Mouse (Mus musculus) thymus, adult 2 months (tissue): ENCODE data around the gene Proser3. TPM values are rescaled to one million over a fixed set of nuclear protein-coding genes. Genes with fewer than 3 reads are reported as not detected.

Source experiments
- DNase-seq: peaks from one replicate; pipeline ENCODE4 v3.0.0; 2021
- H3K27ac ChIP-seq: fragments of 200-500 bp; 2 replicates; pipeline ENCODE4 v1.5.1; 2012; ENCODE audit warnings: low read length, control low read depth; ENCODE audit not compliant: control insufficient read depth, insufficient read depth
- H3K27me3 ChIP-seq: fragments of 200-500 bp; 2 replicates; pipeline ENCODE4 v1.6.1; 2012; ENCODE audit warnings: mild to moderate bottlenecking, low read length, moderate library complexity, mixed read lengths; ENCODE audit not compliant: control insufficient read depth, insufficient read depth
- H3K36me3 ChIP-seq: fragments of 200-500 bp; 2 replicates; pipeline ENCODE4 v1.6.1; 2012; ENCODE audit warnings: mild to moderate bottlenecking, low read length, moderate library complexity; ENCODE audit not compliant: control insufficient read depth, insufficient read depth
- H3K4me1 ChIP-seq: fragments of 200-500 bp; replicated peaks from 2 replicates; pipeline ENCODE4 v1.6.1; 2012; ENCODE audit warnings: low read length; ENCODE audit not compliant: control insufficient read depth, insufficient read depth
- H3K4me3 ChIP-seq: fragments of 200-500 bp; 2 replicates; pipeline ENCODE4 v1.5.1; 2012; ENCODE audit warnings: mild to moderate bottlenecking, low read length, control low read depth, moderate library complexity; ENCODE audit not compliant: control insufficient read depth, insufficient read depth
- CTCF ChIP-seq: fragments of 200-500 bp; IDR thresholded peaks from 2 replicates; pipeline ENCODE4 v1.5.1; 2012; ENCODE audit warnings: mild to moderate bottlenecking, control low read depth, low read length, moderate library complexity, borderline replicate concordance; ENCODE audit not compliant: control insufficient read depth, poor library complexity, insufficient read depth; ENCODE audit errors: extremely low read depth
- POLR2A ChIP-seq: fragments of 200-500 bp; IDR thresholded peaks from 2 replicates; pipeline ENCODE4 v1.6.1; 2012; ENCODE audit warnings: mild to moderate bottlenecking, low read length, control low read depth, moderate library complexity; ENCODE audit not compliant: control insufficient read depth, poor library complexity, insufficient read depth; ENCODE audit errors: extremely low read depth
- WGBS: fragments of 180-500 bp; shearing (Covaris S2); methylation state at CpG from one replicate; pipeline ENCODE4 v1.1.7; 2018; 5-methylcytosine and 5-hydroxymethylcytosine counted together
- polyA plus RNA-seq: library from polyadenylated mRNA; depleted of rRNA; stranded (reverse); fragments of >200 nt; gene quantifications from 2 replicates; pipeline ENCODE4 v1.2.3, GENCODE M21; 2012

Proser3 gene
- polyA plus RNA-seq, 1 experiment: 36.1 TPM

DNA sequence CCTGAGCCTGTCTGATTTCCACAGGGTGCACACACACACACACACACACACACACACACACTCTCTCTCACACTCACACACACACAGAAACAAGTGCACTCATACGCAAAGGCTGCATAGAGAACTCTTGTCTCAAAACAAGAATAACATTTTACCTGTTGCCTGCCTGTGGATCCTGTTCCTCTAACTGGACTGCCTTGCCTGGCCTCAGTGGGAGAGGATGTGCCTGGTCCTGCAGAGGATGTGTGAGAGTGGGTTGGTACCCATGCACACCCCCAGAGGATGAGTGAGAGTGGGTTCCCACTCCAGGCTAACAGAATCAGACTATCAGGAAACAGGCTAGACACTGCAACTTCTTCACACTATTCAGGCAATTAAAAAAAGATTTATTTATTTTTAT is 1.5 kb downstream of the Proser3 start:
- Histone ChIP-seq H3K27me3 (no peaks in the 10 kb centered on the region), H3K36me3 (peaks cover 13% of the 10 kb centered on the region), H3K27ac (no peak overlapping the region), H3K4me1 (peaks cover 11% of the 10 kb centered on the region), H3K4me3 (no peak overlapping the region)
- TF ChIP-seq CTCF (no peak), POLR2A (no peak)
- WGBS: 97% methylated on average over 1 of the region's 1 CpGs
- no peak for DNase-seq

DNA sequence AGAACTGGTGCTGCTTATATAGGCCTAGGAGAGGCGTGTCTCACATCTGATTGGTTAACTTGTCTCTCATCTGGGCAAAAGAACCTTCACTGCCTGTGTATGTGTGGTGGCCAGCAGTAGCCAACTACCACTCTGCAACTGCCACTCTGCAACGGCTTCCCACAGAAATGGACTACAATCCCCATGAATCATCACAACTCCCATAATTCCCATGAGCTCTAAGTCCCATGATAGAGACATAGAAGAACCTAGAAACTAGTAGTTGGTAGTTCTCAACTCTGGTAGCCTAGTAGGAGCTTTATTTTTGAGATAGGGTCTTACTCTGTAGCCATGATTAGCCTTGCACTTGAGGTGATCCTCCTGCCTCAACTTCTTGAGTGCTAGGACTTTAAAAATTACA is 2.2 kb downstream of the Proser3 start:
- 89% methylated on average over 2 of the region's 2 CpGs for WGBS
- H3K4me1 ChIP-seq: peaks cover 11% of the 10 kb centered on the region
- H3K27ac ChIP-seq: no peak overlapping the region
- H3K36me3 ChIP-seq: peaks cover 5% of the 10 kb centered on the region
- TF ChIP-seq CTCF (no peak), POLR2A (no peak)
- H3K27me3 ChIP-seq: no peaks in the 10 kb centered on the region
- no peak overlapping the region for H3K4me3 ChIP-seq
- DNase-seq: no peak

DNA sequence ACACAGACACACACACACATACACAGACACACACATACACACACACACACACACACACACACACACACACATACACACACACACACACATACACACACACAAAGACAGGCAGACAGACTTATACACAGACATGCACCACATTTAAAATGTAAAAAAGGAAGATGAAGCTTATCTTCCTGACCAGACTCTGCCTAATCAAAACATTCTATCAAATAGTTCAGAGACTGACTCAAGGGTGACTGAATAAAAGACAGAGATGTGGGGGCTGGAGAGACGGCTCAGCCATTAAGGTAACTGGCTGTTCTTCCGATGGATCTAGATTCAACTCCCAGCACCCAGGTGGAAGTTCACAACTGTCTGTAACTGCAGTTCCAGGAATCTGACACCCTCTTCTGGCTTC is 7.8 kb downstream of the Proser3 start:
- Histone ChIP-seq H3K27me3 (no peaks in the 10 kb centered on the region), H3K4me3 (no peak overlapping the region), H3K4me1 (no peaks in the 10 kb centered on the region), H3K36me3 (peaks cover 5% of the 10 kb centered on the region), H3K27ac (no peak overlapping the region)
- 96% methylated on average over 2 of the region's 2 CpGs for WGBS
- TF ChIP-seq POLR2A: no peak
- no peak for TF ChIP-seq CTCF
- DNase-seq: no peak

DNA sequence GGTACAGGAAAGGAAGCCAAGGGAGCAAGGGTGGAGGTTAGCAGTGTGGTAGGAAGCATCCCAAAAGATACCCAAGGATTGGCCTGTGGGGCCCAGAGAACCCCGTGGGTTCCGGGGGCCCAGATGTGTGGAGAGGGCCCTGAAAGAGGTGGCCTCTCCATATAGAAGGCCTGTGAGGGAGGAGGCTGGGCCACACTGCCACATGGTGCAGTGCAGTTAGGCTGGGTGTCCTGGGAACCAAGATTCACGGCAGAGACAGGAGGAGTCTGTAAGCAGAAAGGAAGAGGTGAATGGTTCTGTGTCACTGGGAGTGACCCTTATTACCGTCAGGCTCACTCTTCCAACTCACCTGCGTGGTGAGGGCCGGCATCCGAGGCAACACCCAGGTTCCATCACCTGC is 11.5 kb downstream of the Proser3 start:
- Histone ChIP-seq H3K27ac (no peak overlapping the region), H3K27me3 (no peaks in the 10 kb centered on the region), H3K4me3 (no peak overlapping the region), H3K4me1 (peaks cover 1% of the 10 kb centered on the region; the same call in 1 of the 2 replicates), H3K36me3 (no peaks in the 10 kb centered on the region)
- no peak for DNase-seq
- TF ChIP-seq POLR2A (no peak), CTCF (no peak)
- 99% methylated on average over 7 of the region's 7 CpGs for WGBS

DNA sequence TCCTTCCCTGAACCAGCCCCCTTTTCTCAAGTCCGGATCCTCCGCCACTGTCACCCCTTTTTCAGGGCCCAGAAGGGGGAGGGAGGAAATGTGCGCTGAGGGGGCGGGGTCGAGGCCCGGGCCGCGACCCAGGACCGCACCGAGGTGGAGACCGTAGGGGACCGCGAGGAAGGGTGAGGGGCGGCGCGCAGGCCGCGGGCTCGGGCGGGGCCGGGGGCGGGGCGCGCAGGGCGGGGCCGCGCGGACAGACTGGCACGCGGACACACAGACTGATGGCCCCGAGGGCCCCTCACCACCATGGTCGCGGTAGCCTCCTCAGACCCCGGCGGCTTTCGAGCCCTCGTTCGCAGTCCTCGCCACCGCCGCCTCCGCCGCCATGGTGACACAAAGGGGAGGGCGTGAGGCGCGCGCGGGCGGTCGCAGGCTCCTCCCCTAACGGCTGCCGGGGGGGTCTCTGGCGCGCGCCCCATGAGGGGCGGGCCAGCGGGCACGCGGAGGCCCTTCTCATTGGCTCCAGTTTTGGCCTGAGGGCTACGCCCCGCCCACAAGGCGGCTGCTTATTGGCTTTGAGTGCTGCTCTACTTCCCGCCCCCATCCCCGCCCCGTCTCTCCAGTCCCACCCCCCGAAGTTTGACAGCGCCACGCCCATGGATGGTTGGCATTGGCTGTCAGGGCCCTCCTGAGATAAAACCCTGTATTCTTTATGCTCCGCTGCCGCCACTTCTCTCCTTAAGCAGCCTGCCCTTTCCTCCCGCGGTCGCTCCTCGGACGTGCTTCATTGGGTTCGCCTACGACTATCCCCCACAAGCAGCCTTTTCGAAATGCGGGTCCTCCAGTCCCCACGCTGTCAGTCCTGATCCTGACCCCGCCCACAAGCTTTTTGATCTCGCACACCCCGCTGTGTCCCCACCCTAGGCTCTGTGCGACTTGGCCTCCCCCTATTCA is 17.2 kb downstream of the Proser3 start, which contains the start of gene Arhgap33:
TSS of gene Arhgap33 (minus strand) at position 428 of the 945 bp plus-strand sequence.
- peaks cover 13% of the 10 kb centered on the region for H3K36me3 ChIP-seq
- H3K27me3 ChIP-seq: no peaks in the 10 kb centered on the region
- WGBS: under 1% methylated on average over 71 of the region's 84 CpGs
- DNase-seq: peak; percentile 96
- 0 out of 2 replicates have a peak, but pooled peaks have one; percentile 20 for TF ChIP-seq CTCF
- 0 out of 2 replicates have a peak, but pooled peaks have one; percentile 15 for TF ChIP-seq POLR2A
- H3K27ac ChIP-seq: no peak within 1 kb of the TSS
- peak within 1 kb of the TSS; percentile 80 for H3K4me3 ChIP-seq
- peaks cover 12% of the 10 kb centered on the region for H3K4me1 ChIP-seq

DNA sequence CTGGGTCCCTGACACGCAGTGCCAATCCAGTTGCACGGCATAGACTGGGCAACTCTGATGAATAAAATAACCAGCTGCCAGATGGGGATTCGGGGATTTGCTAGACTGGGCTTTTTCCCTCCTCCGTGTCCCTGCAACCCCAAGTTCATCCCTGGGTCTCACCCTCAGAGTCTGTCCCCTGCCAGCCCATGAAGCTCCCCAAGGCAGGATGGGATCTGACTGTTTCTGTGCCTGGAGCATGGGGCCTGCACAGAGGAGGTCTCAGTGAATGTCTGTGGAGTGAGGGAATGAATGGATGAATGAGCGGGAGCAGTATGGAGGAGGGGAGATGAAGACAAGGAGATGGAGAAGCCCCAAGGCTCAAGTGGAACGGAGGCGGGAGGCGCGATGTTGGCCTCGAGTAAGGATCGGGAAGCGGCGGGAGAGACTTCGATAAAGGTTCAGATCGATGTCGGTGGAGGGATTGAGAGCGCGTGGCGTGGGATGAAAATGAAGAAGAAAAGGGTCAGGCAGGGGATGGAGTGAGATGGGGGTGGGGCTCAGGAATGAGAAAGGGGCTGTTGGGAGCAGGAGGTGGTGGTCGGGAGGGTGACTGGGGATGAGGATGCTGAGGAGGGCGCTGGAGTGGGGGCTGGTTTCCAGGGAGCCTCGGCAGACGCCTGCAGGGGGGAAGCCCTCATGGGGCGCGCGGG is 18.0 kb downstream of the Proser3 start:
- H3K36me3 ChIP-seq: peaks cover 20% of the 10 kb centered on the region
- 38% methylated on average over 26 of the region's 26 CpGs for WGBS

More for the DNA sequence above, 18.0 kb downstream of the Proser3 start:
- H3K4me3 ChIP-seq: peak overlapping the region; percentile 80
- TF ChIP-seq CTCF (peak; percentile 25; the same call in 1 of the 2 replicates), POLR2A (no peak)
- H3K27ac ChIP-seq: no peak overlapping the region
- DNase-seq: peak; percentile 22
- no peaks in the 10 kb centered on the region for H3K27me3 ChIP-seq
- H3K4me1 ChIP-seq: peaks cover 12% of the 10 kb centered on the region
